Mouse (Mus musculus) liver, embryonic 11.5 days (tissue): Measurements from ENCODE around the gene Dennd1b. TPM values are rescaled to one million over a fixed set of nuclear protein-coding genes. Genes with fewer than 3 reads are reported as not detected.

Experiments
- ATAC-seq: fragments of 200-750 bp; cut with Nextera tagmentation; replicated peaks from 2 replicates; pipeline ENCODE4 v1.8.0; 2017; ENCODE audit warnings: moderate number of reproducible peaks, mild to moderate bottlenecking, moderate TSS enrichment, moderate library complexity; ENCODE audit not compliant: low FRiP score
- DNase-seq: peaks from one replicate; pipeline ENCODE4 v3.0.0-alpha.2; 2017; ENCODE audit warnings: low spot score
- H3K27ac ChIP-seq: fragments of 300-500 bp; sonication (generic); 2 replicates; pipeline ENCODE4 v1.5.1; 2014; ENCODE audit warnings: mild to moderate bottlenecking, low read depth, low read length, control low read depth
- H3K27me3 ChIP-seq: fragments of 300-500 bp; sonication (generic); replicated peaks from 2 replicates; pipeline ENCODE4 v1.6.1; 2014; ENCODE audit warnings: low read length, mixed read lengths; ENCODE audit not compliant: control insufficient read depth, insufficient read depth
- H3K36me3 ChIP-seq: fragments of 300-500 bp; sonication (generic); 2 replicates; pipeline ENCODE4 v1.6.1; 2014; ENCODE audit warnings: mild to moderate bottlenecking, low read length, moderate library complexity, mixed read lengths; ENCODE audit not compliant: control insufficient read depth, insufficient read depth
- H3K4me1 ChIP-seq: fragments of 300-500 bp; sonication (generic); replicated peaks from 2 replicates; pipeline ENCODE4 v1.6.1; 2014; ENCODE audit warnings: low read length, mixed read lengths; ENCODE audit not compliant: control insufficient read depth, insufficient read depth
- H3K4me2 ChIP-seq: fragments of 300-500 bp; sonication (generic); 2 replicates; pipeline ENCODE4 v1.6.1; 2014; ENCODE audit warnings: mild to moderate bottlenecking, control low read depth, moderate library complexity
- H3K4me3 ChIP-seq: fragments of 300-500 bp; sonication (generic); 2 replicates; pipeline ENCODE4 v1.5.1; 2014; ENCODE audit warnings: low read depth, low read length, control low read depth
- H3K9ac ChIP-seq: fragments of 300-500 bp; sonication (generic); 2 replicates; pipeline ENCODE4 v1.6.1; 2014; ENCODE audit warnings: low read depth, low read length, control low read depth
- H3K9me3 ChIP-seq: fragments of 300-500 bp; sonication (generic); 2 replicates; pipeline ENCODE4 v1.6.1; 2016; ENCODE audit warnings: low read length, inconsistent platforms, mixed read lengths; ENCODE audit not compliant: control insufficient read depth
- WGBS: fragments of 180-500 bp; shearing (Covaris S2); extraction: QIAGEN DNeasy Blood & Tissue Kit; methylation state at CpG from one replicate; pipeline ENCODE4 v1.1.7; 2014; 5-methylcytosine and 5-hydroxymethylcytosine counted together
- polyA plus RNA-seq: library from polyadenylated mRNA; unstranded; fragments of >200 nt; fragmentation: Nextera tagmentation; extraction: Ambion mirVana; gene quantifications from 2 replicates; pipeline ENCODE4 v1.2.1, GENCODE M21; 2014

Dennd1b gene
- polyA plus RNA-seq, 1 experiment from 2014 or later = 8.0 TPM

DNA sequence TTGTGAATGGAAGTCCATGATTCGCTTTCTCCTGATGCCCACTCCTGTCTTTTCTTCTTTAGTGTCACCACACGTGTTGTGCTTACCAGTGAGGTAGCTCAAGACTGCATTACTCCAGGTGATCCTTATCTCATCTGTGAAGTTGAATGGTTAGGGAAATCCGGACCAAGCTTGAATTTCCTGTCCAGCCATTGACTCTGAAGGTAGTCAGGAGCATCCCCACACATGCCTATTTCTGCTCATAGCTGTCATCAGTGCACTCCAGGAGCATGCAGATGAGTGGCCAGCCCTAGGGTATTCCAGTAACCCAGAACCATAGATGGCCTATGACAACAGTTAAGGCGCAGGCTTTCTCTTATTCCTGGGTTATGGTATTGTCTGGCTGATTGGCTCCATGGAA lies 20.9 kb downstream of the Dennd1b start:
- Histone ChIP-seq H3K27me3 (no peaks in the 10 kb centered on the region), H3K36me3 (no peaks in the 10 kb centered on the region), H3K9me3 (no peaks in the 10 kb centered on the region), H3K4me3 (no peak overlapping the region), H3K27ac (no peak overlapping the region), H3K4me2 (no peak overlapping the region), H3K4me1 (no peaks in the 10 kb centered on the region), H3K9ac (no peak overlapping the region)
- no peak for DNase-seq
- WGBS = 84% methylated on average over 4 of the region's 4 CpGs
- no peak; the same call in 1 of the 2 replicates for ATAC-seq

DNA sequence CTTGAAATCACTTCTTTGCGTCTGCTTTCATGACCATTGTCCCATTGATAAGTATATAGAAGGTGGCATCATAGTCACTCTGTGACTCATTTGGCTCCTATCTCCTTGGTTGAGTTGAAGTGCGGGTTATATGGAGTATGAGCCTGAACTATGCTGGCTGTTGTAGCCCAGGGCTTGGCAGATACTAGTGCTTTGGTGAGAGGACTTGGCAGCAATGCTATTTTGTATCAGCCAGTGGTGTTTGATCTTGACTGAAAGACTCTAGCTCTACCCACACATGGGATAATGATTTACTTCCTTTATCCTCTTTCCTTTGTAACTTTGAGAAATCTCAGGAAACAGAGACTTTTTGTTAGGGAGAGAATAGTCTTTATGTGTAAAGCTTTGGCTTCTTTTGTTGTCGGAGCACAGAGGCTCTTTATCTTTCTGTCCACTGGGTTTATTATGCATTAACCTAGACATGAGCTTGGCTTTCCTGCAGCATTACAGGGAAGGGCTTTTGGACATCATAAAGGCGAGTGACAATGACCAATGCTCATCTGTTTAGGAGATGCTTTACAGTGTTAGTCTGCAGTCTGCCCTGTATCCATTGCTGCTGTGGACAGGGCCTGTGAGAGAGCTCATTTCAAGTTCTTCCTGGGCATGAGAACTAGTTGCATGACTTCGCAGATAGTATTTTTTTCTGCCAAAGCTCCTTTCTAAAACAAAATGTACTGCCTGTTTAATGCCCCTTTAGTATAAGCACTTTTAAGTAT lies 29.3 kb downstream of the Dennd1b start:
- H3K36me3 ChIP-seq = no peaks in the 10 kb centered on the region
- H3K27me3 ChIP-seq = no peaks in the 10 kb centered on the region
- DNase-seq (no peak), ATAC-seq (no peak)
- no peak overlapping the region for H3K4me2 ChIP-seq
- no peaks in the 10 kb centered on the region for H3K4me1 ChIP-seq
- 78% methylated on average over 5 of the region's 5 CpGs for WGBS
- H3K9me3 ChIP-seq = no peaks in the 10 kb centered on the region
- no peak overlapping the region for H3K27ac ChIP-seq
- no peak overlapping the region for H3K9ac ChIP-seq
- H3K4me3 ChIP-seq = no peak overlapping the region

DNA sequence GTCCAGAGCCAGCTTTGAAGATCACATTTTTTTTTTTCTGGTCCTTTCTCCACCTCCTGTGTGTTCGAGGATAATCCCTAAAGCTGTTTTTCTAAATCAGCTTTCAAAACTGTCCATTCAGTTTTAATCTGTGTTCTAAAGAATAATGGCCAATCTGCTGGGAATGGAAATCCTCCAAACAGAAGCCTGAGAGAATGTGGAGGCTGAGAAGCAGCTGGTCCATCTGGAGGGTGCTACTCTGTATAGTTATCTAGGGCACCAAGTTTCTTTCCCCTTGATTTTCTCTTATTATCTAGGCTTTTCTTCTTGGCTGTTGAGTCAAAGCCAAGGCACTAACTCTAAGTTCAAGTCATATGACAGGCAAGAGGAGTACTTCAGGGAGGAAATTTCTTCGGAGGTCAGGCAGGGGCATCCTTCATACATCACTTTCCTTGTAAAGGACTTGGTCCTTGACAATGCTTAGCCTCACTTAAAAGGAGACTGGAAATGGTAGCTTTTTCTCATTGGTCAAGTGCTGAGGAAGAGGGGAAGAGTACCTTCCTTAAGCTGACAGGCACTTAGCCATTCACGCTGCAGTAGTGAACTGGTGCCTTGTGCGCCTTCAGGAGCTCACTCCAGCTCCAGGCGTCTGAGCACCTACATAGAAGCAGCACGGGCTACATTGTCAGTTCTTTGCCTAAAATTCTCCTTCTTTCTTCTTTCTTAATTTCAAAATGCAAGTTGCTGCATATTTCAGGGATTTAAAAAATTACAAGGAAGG lies 32.6 kb downstream of the Dennd1b start:
- H3K4me1 ChIP-seq = no peaks in the 10 kb centered on the region
- no peak overlapping the region for H3K27ac ChIP-seq
- no peak overlapping the region for H3K9ac ChIP-seq
- DNase-seq (no peak), ATAC-seq (no peak)
- no peaks in the 10 kb centered on the region for H3K9me3 ChIP-seq
- no peak overlapping the region for H3K4me3 ChIP-seq
- WGBS = 85% methylated on average over 6 of the region's 6 CpGs
- H3K4me2 ChIP-seq = no peak overlapping the region
- no peaks in the 10 kb centered on the region for H3K27me3 ChIP-seq
- H3K36me3 ChIP-seq = no peaks in the 10 kb centered on the region

DNA sequence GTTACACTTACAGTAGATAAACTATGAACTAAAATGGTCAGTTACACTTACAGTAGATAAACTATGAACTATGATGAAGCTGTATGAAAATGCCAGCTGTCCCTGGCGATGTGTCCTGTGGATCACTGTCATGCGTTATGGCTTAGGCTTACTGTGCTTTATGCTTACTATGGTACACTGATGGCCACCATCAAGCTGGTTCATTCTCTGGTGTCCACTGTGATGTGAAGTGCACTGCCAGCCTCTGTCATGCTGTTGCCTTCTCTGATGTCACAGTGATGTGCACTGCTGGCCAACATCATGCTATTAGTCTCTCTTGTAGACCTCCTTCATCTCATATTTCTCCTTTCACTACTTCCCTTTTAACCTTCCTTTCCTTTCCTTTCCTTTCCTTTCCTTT lies 33.4 kb downstream of the Dennd1b start:
- no peaks in the 10 kb centered on the region for H3K9me3 ChIP-seq
- 93% methylated on average over 2 of the region's 2 CpGs for WGBS
- no peaks in the 10 kb centered on the region for H3K27me3 ChIP-seq

DNA sequence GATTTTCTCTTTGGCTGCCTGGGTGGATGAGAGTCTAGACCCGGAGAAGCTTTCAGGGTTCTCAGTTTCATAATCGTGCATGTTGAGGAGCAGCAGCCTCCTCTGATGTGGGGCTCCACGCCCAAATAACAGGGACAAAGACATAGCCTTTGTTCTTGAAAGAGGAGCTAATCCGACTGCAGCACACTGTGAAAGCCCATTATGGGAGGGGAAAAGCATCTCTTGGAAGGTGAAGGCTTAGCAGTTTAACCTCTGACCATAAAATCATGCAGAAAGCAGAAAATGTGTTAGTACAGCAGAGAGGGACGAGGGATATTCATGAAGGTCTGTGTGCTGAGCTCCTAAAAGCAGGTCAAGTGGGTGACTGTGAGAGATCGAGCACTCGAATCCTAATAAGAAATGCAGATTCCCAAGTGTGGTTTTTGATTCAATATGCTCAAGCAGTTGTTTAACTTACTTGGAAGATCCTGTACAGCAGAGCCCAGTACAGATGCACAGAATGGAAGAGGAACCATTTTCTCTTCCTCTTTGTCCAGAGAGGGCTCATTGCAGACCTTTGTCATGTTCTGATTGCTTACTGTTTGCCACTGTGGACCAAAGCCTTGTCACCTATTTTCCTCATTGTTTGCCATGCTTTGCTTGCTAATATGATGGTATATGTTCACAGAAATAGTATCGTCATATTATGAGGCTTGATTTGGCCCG lies 37.6 kb downstream of the Dennd1b start:
- no peaks in the 10 kb centered on the region for H3K9me3 ChIP-seq
- H3K27ac ChIP-seq = no peak overlapping the region
- 74% methylated on average over 9 of the region's 9 CpGs for WGBS
- no peak overlapping the region for H3K4me3 ChIP-seq
- ATAC-seq (no peak), DNase-seq (no peak)
- H3K27me3 ChIP-seq = no peaks in the 10 kb centered on the region
- H3K9ac ChIP-seq = no peak overlapping the region
- no peaks in the 10 kb centered on the region; the same call in 1 of the 2 replicates for H3K4me1 ChIP-seq
- no peak overlapping the region for H3K4me2 ChIP-seq
- no peaks in the 10 kb centered on the region for H3K36me3 ChIP-seq

More for the DNA sequence above, 33.4 kb downstream of the Dennd1b start:
- Histone ChIP-seq H3K27ac (no peak overlapping the region), H3K4me2 (no peak overlapping the region), H3K4me1 (no peaks in the 10 kb centered on the region), H3K9ac (no peak overlapping the region), H3K36me3 (no peaks in the 10 kb centered on the region), H3K4me3 (no peak overlapping the region)
- ATAC-seq (no peak), DNase-seq (no peak)

DNA sequence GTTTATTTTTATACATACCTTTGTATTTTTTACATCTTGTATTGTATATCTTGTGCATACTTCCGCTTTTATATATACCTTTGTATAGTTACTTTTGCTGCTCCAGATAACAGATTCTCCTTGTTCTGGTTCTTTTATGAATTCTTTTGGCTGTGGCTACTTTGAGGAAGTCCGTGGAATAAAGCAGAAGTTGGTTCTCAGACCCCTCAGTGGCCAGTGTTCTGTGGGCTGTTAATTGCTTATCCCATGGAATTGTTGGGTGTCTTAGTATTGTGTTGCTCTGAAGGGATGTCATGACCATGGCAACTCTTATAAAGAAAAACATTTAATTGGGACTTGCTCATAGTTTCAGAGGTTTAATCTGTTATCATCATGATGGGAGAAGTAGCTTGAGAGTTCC lies 40.3 kb downstream of the Dennd1b start:
- Histone ChIP-seq H3K4me2 (no peak overlapping the region), H3K9ac (no peak overlapping the region), H3K4me1 (peaks cover 3% of the 10 kb centered on the region; the same call in 1 of the 2 replicates), H3K27me3 (no peaks in the 10 kb centered on the region), H3K9me3 (no peaks in the 10 kb centered on the region), H3K27ac (no peak overlapping the region), H3K36me3 (no peaks in the 10 kb centered on the region), H3K4me3 (no peak overlapping the region)
- WGBS = 64% methylated on average over 2 of the region's 2 CpGs
- DNase-seq (no peak), ATAC-seq (no peak)

DNA sequence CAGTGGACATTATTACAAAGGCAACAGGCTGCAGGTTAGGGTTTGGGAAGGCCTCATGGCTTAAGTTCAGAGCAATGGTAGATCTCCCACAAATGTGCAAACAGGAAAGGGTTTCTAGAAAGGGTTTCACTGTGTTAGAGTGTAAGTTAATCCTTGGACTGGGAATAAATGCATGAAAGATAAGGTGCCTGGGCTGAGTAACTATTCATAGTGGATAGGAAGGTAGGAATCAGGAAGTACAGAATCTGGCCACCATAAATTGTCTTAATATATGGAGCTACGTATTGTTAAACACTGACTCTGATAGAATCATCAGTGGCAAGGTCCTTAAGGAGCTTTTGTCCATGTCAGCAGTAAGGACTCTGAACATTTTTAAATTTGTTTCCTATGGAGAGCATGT lies 42.8 kb downstream of the Dennd1b start:
- peaks cover 3% of the 10 kb centered on the region; the same call in 1 of the 2 replicates for H3K4me1 ChIP-seq
- no peaks in the 10 kb centered on the region for H3K27me3 ChIP-seq
- H3K4me3 ChIP-seq = no peak overlapping the region
- WGBS = 79% methylated on average over 1 of the region's 1 CpGs
- no peak for DNase-seq
- no peaks in the 10 kb centered on the region for H3K36me3 ChIP-seq
- no peak overlapping the region for H3K27ac ChIP-seq
- no peaks in the 10 kb centered on the region for H3K9me3 ChIP-seq
- no peak overlapping the region for H3K9ac ChIP-seq
- H3K4me2 ChIP-seq = no peak overlapping the region
- no peak for ATAC-seq

DNA sequence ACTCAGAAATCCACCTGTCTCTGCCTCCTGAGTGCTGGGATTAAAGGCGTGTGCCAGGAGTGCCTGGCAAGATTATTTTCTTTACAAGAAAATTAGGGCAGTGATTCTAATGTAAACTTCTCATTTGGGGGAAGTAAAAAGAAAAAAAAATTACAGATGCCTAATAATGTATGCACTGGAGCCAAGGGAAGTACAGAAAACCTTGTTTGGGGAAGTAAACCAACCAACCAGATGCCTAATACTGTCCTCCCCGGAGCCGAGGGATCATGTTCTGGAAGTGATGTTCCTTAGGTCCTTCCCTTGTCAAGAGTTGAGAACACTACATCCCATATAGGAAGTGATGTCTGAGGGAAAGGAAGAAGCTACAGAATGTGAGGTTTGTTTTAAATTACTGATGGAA lies 44.2 kb downstream of the Dennd1b start:
- Histone ChIP-seq H3K27ac (no peak overlapping the region), H3K9me3 (no peaks in the 10 kb centered on the region), H3K4me3 (no peak overlapping the region), H3K27me3 (no peaks in the 10 kb centered on the region), H3K4me2 (no peak overlapping the region), H3K36me3 (no peaks in the 10 kb centered on the region), H3K9ac (no peak overlapping the region), H3K4me1 (peaks cover 3% of the 10 kb centered on the region; the same call in 1 of the 2 replicates)
- ATAC-seq (no peak), DNase-seq (no peak)
- WGBS = 80% methylated on average over 3 of the region's 3 CpGs
